Mouse (Mus musculus) leukemia stem cell, adult 10-12 weeks (primary cell): ENCODE results near the gene Olfr460. TPM values are rescaled to one million over a fixed set of nuclear protein-coding genes. Genes with fewer than 3 reads are reported as not detected.

ENCODE experiments used
- polyA plus RNA-seq: library from polyadenylated mRNA; stranded (reverse); fragments of >175 nt; gene quantifications from 2 replicates; pipeline ENCODE4 v1.2.3, GENCODE M21; 2012; ENCODE audit warnings: low replicate concordance

Olfr460 gene
- polyA plus RNA-seq: not detected in 2 replicates

DNA sequence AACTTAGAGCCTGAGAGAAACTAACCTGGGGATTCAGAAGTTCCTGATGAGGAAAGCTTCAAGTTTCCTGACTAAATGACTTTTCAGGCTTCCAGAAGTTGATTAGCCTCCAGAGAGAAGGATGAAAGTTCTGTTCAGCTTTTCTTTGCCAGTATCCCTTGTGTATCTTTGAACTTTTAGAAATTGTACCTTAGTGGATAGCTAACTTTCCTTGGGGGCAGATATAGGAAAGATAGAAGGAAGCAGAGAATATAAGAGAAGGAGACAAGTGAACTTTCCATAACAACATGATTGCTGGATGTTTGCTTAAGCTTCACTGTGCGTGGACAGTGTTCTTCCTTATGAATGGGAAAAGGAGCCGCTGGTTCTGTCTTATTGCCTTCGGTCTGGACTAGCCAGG is at the start of gene Olfr460:
Gene Olfr460, plus strand, starts transcription at position 301 of the 400 bp plus-strand sequence.

DNA sequence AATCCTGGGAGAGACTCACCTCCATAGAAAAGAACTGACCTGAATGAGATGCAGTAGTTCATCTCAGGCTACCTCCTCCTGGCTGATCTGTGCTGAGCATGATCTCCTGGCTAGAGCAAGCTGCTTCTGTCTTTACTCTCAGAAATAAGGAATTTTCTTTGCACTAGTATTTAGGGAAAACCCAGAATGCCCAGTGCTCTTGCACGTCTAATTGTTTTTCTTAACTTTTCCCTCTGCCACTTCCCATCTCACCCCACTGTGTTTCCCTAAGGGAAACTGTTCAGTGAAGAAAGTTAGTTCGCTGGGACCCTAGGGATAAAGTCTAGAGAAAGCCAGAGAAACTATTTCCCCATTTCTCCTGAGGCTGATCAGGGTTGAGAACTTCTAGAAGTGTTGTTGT is 14.3 kb upstream of the Olfr460 start, which contains the start of gene Olfr461:
Gene Olfr461, minus strand, starts transcription at position 101 of the 400 bp plus-strand sequence.

DNA sequence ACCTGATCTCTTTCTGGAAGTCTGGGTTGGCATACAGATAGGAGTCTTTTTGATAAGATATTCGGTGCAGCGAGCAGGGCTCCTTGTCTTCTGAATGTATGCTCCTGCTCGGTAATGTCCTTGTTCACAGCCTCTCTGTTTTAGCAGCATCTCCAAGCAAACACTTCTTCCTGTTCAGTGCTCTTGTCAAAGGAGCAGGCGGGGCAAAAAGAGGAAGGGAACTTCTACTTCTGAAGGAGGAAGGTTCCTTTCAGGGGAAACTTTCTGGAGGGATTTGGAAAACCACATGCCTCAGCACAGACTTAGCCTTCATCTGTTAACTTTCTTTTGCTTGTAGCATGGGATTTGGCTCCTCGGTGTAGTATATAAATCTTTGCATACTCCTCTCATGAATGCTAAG is 16.4 kb downstream of the Olfr460 start, which contains the start of gene Clec5a:
Gene Clec5a, minus strand, starts transcription at position 177 of the 400 bp plus-strand sequence.

DNA sequence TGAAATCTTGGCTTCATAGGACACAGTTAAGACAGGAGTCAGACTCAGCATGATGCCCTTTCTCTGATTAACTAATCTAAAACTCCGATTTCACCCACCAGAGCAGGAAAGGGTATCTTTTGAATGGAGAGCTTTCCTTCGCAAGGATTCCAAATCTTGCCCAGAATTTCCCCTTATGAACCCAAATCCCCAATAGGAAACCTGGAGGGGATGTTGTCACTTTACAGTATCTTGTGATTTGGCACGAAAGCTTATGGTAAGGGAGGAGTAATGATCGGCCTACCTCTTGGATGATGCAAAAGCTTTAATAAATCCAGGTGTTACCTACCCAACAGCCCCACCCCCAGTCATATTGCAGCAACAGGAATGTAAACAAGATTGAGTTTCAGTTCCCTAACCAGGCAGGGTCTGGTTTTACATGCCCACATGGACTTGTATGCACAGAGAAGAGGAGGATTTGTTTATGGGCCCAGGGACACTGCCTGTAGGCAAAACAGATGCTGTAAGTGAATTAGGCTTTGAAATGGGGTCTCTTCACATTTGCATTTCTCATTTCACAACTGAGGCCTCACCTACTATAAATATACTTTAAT is 44.1 kb downstream of the Olfr460 start, which contains the start of gene Tas2r138:
Gene Tas2r138, minus strand, starts transcription at position 51 of the 593 bp plus-strand sequence.

Other genes starting within 250 kb of the Olfr460 start
- 2.9 and 3.9 TPM in 2 replicates for gene Agk, start 244.3 kb upstream of the Olfr460 start, polyA plus RNA-seq
- gene E330009J07Rik, start 133.4 kb upstream of the Olfr460 start, polyA plus RNA-seq: 1.2 and 3.5 TPM in 2 replicates
- not detected in 2 replicates for gene Wee2, start 130.4 kb upstream of the Olfr460 start, polyA plus RNA-seq
- gene Ssbp1, start 98.1 kb upstream of the Olfr460 start, polyA plus RNA-seq: 16.6 and 17.0 TPM in 2 replicates
- gene Tas2r137, start 78.3 kb upstream of the Olfr460 start, polyA plus RNA-seq: not detected in 2 replicates
- not detected in 2 replicates for gene Tas2r108, start 76.0 kb upstream of the Olfr460 start, polyA plus RNA-seq
- not detected in 2 replicates for gene Prss37, start 50.0 kb upstream of the Olfr460 start, polyA plus RNA-seq
- gene Olfr461, start 14.4 kb upstream of the Olfr460 start, polyA plus RNA-seq: not detected in 2 replicates
- not detected in 2 replicates for gene Clec5a, start 16.3 kb downstream of the Olfr460 start, polyA plus RNA-seq
- gene Tas2r138, start 43.8 kb downstream of the Olfr460 start, polyA plus RNA-seq: not detected in 2 replicates
- gene Mgam, start 59.3 kb downstream of the Olfr460 start, polyA plus RNA-seq: not detected in 2 replicates